Mouse (Mus musculus) adrenal gland, postnatal 14 days (tissue): ENCODE results near the gene Slc25a30. TPM values are rescaled to one million over a fixed set of nuclear protein-coding genes. Genes with fewer than 3 reads are reported as not detected.
"Not testable (repeated sequence)": the region's sequence is repeated elsewhere in the genome, so short reads cannot be mapped to it uniquely, and the experiment has no call there.

Experiments used
- DNase-seq: peaks from one replicate; pipeline ENCODE4 v3.0.0; 2021; ENCODE audit warnings: mixed read lengths
- long read RNA-seq, 2 experiments: library from polyadenylated mRNA; stranded (forward); transcript quantifications; one replicate each; pipeline ENCODE4 v2.0.0; 2021
- total RNA-seq: library from RNA; stranded (reverse); gene quantifications from 2 replicates; pipeline ENCODE4 v1.2.3, GENCODE M21; 2021

Gene Slc25a30
- 71.2 and 102 TPM in 2 replicates for total RNA-seq
- long read RNA-seq, experiment 1, transcript Slc25a30-201 (10 exons, 3,588 nt) = major isoform, 42 of 61 reads
- long read RNA-seq, experiment 1, partial matches to known transcripts = 5 of 61 reads
- long read RNA-seq, experiment 1, other reads (novel, unspliced or antisense) = 14 of 61 reads
- long read RNA-seq, experiment 2, transcript Slc25a30-201 (10 exons, 3,588 nt) = major isoform, 20 of 32 reads
- long read RNA-seq, experiment 2, partial matches to known transcripts = 4 of 32 reads
- long read RNA-seq, experiment 2, other reads (novel, unspliced or antisense) = 8 of 32 reads

GRCm38 (mm10) chr14:75786868-75787793 is at the start of gene Slc25a30:
Gene Slc25a30, minus strand, starts transcription at chr14:75787037.
- DNase-seq = peak; percentile 99

DNA sequence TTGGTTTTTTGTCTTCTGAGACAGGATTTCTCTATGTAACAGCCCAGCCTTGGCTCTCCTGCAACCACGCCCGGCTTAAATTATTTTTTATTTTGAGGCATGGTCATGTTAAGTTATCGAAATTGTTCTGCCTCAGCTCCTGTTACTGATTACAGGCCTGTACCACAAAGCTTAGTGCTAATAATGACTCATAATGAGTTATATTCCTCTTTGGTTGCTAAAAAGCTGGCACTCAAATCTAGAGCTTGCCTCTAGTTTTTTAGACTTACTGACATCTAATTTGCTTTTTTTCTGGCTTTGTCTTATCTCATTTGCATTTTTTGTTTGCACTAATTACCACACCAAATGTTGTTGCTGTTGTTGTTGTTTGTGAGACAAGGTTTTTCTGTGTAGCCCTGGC is 49.7 kb upstream of the Slc25a30 start:
- no peak for DNase-seq

GRCm38 (mm10) chr14:75834739-75835381 is 48.0 kb upstream of the Slc25a30 start:
- peak; percentile 82 for DNase-seq

- DNase-seq = peak; percentile 78
These were observed 47.5 kb upstream of the Slc25a30 start for GRCm38 (mm10) chr14:75834251-75834738.

DNA sequence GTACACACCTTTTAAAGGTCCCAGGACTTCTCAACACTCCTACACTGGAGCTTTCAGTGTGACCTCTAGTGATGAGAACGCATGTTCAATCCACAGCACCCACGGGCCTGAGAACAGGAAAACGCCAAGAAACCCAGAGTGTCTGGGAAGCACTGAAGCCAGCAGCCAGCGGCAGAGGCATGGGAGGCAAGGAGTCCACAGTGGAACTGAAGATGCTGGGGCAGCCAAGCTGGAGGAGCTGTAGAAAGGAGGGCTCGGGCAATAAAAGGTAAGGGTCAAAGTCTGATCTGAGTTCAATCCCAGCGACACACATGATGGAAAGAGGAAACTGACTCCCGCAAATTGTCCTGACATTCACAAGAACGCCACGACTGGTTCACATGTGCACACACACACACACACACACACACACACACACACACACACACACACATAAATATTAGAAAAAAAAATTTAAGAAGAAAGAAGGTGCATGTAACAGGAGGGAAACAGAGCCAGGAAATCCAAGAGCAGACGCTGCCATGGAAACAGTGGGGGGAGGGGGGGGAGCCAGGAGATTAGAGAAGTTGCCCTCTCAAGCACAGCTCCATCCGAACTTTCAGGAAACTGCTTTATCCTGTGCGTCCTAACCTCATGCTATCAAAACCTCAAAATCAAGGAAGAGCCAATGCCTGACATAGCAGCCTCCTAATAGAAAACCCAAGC is 46.9 kb upstream of the Slc25a30 start:
- peak; percentile 49 for DNase-seq

DNA sequence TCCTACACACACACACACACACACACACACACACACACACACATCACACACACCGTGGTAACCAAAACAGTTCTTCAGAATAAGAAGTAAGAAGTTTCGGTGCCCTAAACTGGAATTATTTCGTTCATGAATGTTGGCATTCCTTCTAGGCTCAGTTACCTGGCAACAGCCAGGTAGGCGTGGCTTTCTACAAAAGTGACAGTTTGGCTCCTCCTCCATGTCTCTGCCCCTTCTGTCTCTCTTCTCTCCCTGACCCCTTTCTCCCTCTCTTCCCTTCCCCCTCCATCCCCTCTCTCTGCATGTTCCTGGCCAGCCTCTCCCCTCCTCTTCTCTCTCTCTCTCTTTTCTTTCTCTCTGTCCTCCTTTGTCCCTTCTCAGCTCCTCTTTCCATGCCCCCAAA is 46.1 kb upstream of the Slc25a30 start:
- peak; percentile 54 for DNase-seq

GRCm38 (mm10) chr14:75832031-75832430 is 45.2 kb upstream of the Slc25a30 start:
- DNase-seq = no peak

DNA sequence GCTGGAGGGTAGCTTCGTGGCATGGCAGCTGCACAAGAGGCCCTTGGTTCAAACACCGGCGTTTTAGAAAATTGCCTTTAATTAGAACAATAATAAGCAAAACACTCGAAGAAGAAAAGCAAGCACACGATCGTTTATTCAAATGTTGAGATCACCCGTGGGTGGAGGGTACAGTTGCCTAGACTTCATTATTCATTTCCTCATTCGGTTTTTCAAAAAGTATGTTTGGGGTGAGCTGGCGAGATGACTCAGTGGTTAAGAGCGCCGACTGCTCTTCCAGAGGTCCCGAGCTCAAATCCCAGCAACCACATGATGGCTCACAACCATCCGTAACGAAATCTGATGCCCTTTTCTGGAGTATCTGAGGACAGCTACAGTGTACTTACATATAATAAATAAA is 43.0 kb upstream of the Slc25a30 start:
- DNase-seq = not testable (repeated sequence)

- DNase-seq = peak; percentile 92
These were observed 42.3 kb upstream of the Slc25a30 start for GRCm38 (mm10) chr14:75828866-75829806.

- no peak for DNase-seq
These were observed 41.4 kb upstream of the Slc25a30 start for GRCm38 (mm10) chr14:75828221-75828620.

GRCm38 (mm10) chr14:75826851-75827410 is 40.1 kb upstream of the Slc25a30 start:
- no peak for DNase-seq

GRCm38 (mm10) chr14:75820007-75820406 is 33.2 kb upstream of the Slc25a30 start:
- peak; percentile 53 for DNase-seq

DNA sequence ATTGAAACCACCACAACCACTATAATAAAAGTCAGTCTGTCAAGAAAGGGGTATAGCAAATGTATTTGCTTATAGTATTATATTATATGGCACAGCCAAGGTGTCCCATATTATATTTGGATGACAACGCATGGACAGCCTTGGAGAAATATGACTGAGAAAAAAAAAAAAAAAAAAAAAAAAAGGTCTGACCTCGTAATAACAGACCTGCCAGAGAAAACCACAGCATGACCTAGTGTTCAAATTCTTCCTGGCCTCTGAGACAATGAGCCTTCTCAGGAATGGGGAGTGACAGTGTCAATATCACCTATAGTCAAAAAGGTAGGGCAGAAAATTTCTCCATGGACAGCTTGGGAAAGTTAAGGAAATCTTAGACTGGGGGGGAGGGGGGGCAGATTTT is 32.5 kb upstream of the Slc25a30 start:
- DNase-seq = no peak

DNA sequence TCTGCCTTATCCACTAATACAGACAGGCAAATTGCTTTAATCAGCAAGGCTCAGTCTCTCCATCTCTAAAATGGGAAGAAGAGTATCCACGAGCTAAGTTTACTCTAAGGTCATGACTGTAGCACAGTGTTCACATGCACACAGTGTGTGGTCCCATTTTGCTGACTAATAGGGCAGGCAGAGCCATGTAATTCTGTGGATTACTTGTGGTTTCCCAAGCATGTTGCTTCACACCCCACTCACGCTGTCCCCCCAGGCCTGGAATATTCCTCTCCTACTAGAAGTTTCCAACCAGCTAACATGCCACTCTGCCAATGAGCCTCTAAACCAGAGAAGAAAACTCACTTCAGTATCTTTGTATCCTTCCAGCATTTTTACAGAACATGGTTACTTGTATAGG is 31.7 kb upstream of the Slc25a30 start:
- DNase-seq = no peak

- DNase-seq = no peak
These were observed 23.1 kb upstream of the Slc25a30 start for GRCm38 (mm10) chr14:75809931-75810330.

- peak; percentile 82 for DNase-seq
These were observed 21.0 kb upstream of the Slc25a30 start for GRCm38 (mm10) chr14:75807800-75808199.

- no peak for DNase-seq
These were observed 11.0 kb upstream of the Slc25a30 start for GRCm38 (mm10) chr14:75797769-75798386.

- DNase-seq = no peak
These were observed 9.1 kb upstream of the Slc25a30 start for GRCm38 (mm10) chr14:75795918-75796317.

DNA sequence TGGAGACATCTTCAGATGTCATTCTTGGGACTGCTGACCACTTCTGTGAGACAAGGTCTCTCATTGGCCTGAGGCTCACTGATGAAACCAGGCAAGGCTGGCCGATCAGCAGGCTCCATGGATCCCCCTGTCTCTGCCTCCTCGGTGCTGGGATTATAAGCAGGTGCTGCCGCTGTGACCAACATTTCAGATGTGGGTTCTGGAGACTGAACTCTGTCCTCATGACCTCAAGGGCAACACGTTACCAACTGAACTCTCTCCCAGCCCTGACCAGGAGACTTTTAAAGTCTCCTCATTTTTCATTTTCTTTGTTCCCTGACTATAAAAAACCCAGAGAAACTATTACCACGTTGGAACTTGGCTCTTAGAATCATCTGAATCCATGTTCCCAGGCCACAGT is 7.9 kb upstream of the Slc25a30 start:
- no peak for DNase-seq

DNA sequence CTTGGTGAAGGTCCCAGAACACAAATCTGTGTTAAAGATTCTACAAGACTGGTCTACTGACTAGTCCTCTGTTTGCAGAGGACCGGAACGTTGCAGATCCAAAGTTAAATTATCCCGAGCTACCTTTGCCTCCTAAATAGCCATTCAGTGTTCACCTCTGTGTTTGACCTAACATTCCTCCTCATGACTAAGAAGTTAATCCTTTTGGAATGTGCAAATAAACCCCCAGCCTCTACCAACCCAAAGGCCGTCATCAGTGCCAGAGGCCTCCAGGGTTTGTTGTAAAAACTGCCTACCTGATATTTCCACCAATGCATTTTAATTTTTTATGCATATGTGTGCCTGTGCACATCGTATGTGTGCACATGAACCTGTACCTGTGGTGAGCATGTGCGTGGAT is 7.5 kb upstream of the Slc25a30 start:
- no peak for DNase-seq
